Mouse (Mus musculus): ENCODE measurements around the gene Proser1. TPM values are rescaled to one million over a fixed set of nuclear protein-coding genes. Genes with fewer than 3 reads are reported as not detected.

Proser1 gene
- polyA plus RNA-seq, 1 experiment: 7.0 TPM

DNA sequence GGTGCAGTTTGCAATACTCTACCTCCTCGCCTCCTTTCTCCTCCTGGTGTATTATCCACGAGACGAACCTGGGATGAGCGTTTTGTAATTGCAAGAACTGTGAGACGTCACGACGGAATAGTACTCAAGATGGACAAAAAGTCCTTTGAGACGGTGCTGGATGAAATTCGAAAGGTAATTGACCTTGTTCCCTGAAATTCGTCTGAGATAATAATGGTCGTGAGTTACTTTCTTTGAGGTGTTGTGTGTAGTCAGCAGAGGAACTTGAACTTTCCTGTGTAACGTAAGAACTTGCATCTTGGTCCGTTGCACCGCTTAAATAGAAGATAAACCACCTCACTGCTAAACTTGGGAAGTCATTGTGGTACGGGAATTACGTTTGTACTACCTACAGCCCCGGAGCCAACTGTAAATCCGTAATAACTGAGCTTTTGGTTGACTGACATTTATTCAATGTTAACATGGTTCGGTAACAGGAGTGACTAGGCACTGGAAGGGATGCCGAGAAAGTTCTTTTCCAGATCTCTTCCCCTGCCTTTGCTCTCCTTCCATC lies 756 bp downstream of the Proser1 start:
- Histone ChIP-seq H3K36me3 (ENCODE audit: control insufficient read depth, insufficient read depth, low read length) (no peaks in the 10 kb centered on the region), H3K27me3 (ENCODE audit: control insufficient read depth, insufficient read depth, low read length) (no peaks in the 10 kb centered on the region), H3K4me1 (ENCODE audit: control insufficient read depth, insufficient read depth, low read length) (peaks cover 11% of the 10 kb centered on the region), H3K27ac (ENCODE audit: control insufficient read depth, insufficient read depth, low read depth, low read length) (peak overlapping the region; percentile 81), H3K4me3 (ENCODE audit: control insufficient read depth, low read depth, low read length) (peak overlapping the region; percentile 98)
- no peak for TF ChIP-seq CTCF (IDR thresholded peaks at IDR 0.05; ENCODE audit: control insufficient read depth, insufficient read depth, insufficient replicate concordance, low read depth, low read length)
- TF ChIP-seq POLR2A (IDR thresholded peaks at IDR 0.05; ENCODE audit: control insufficient read depth, low read depth, low read length): no peak

DNA sequence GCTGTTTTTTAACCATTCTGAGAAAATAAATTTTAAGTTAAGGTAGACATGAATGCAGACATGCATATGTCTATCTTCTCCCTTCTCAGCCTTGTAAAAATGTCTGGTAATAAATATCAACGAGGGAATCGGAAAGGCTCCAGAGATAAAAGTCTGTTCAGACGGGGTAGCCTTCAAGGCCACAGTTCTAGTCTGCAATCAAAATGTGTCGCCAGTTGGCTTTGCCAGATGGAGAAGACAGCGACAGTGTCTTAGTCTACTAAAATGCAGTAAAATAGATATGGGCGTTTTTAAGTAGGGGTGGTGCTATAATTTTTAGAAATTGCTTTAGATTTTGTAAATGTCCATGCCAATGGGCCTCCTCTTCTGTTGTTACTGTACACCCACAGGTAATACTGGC lies 1.9 kb downstream of the Proser1 start:
- no peak overlapping the region for H3K4me3 ChIP-seq (ENCODE audit: control insufficient read depth, low read depth, low read length)
- H3K27me3 ChIP-seq (ENCODE audit: control insufficient read depth, insufficient read depth, low read length): no peaks in the 10 kb centered on the region
- no peaks in the 10 kb centered on the region for H3K36me3 ChIP-seq (ENCODE audit: control insufficient read depth, insufficient read depth, low read length)
- TF ChIP-seq CTCF (IDR thresholded peaks at IDR 0.05; ENCODE audit: control insufficient read depth, insufficient read depth, insufficient replicate concordance, low read depth, low read length) (no peak), POLR2A (IDR thresholded peaks at IDR 0.05; ENCODE audit: control insufficient read depth, low read depth, low read length) (no peak)
- H3K4me1 ChIP-seq (ENCODE audit: control insufficient read depth, insufficient read depth, low read length): peaks cover 11% of the 10 kb centered on the region
- H3K27ac ChIP-seq (ENCODE audit: control insufficient read depth, insufficient read depth, low read depth, low read length): no peak overlapping the region

GRCm38 (mm10) chr3:53466481-53466880 lies 3.0 kb downstream of the Proser1 start:
- Histone ChIP-seq H3K27ac (ENCODE audit: control insufficient read depth, insufficient read depth, low read depth, low read length) (no peak overlapping the region), H3K27me3 (ENCODE audit: control insufficient read depth, insufficient read depth, low read length) (no peaks in the 10 kb centered on the region), H3K4me3 (ENCODE audit: control insufficient read depth, low read depth, low read length) (no peak overlapping the region), H3K4me1 (ENCODE audit: control insufficient read depth, insufficient read depth, low read length) (peaks cover 11% of the 10 kb centered on the region), H3K36me3 (ENCODE audit: control insufficient read depth, insufficient read depth, low read length) (no peaks in the 10 kb centered on the region)
- TF ChIP-seq CTCF (IDR thresholded peaks at IDR 0.05; ENCODE audit: control insufficient read depth, insufficient read depth, insufficient replicate concordance, low read depth, low read length) (no peak), POLR2A (IDR thresholded peaks at IDR 0.05; ENCODE audit: control insufficient read depth, low read depth, low read length) (no peak)

- Histone ChIP-seq H3K27me3 (ENCODE audit: control insufficient read depth, insufficient read depth, low read length) (no peaks in the 10 kb centered on the region), H3K4me3 (ENCODE audit: control insufficient read depth, low read depth, low read length) (no peak overlapping the region), H3K36me3 (ENCODE audit: control insufficient read depth, insufficient read depth, low read length) (no peaks in the 10 kb centered on the region), H3K27ac (ENCODE audit: control insufficient read depth, insufficient read depth, low read depth, low read length) (no peak overlapping the region), H3K4me1 (ENCODE audit: control insufficient read depth, insufficient read depth, low read length) (peaks cover 11% of the 10 kb centered on the region)
- TF ChIP-seq CTCF (IDR thresholded peaks at IDR 0.05; ENCODE audit: control insufficient read depth, insufficient read depth, insufficient replicate concordance, low read depth, low read length) (no peak), POLR2A (IDR thresholded peaks at IDR 0.05; ENCODE audit: control insufficient read depth, low read depth, low read length) (no peak)
Measured at GRCm38 (mm10) chr3:53467356-53467755, 3.9 kb downstream of the Proser1 start.

- TF ChIP-seq CTCF (IDR thresholded peaks at IDR 0.05; ENCODE audit: control insufficient read depth, insufficient read depth, insufficient replicate concordance, low read depth, low read length): no peak
- no peak for TF ChIP-seq POLR2A (IDR thresholded peaks at IDR 0.05; ENCODE audit: control insufficient read depth, low read depth, low read length)
- Histone ChIP-seq H3K36me3 (ENCODE audit: control insufficient read depth, insufficient read depth, low read length) (no peaks in the 10 kb centered on the region; the same call in 1 of the 2 replicates), H3K27me3 (ENCODE audit: control insufficient read depth, insufficient read depth, low read length) (no peaks in the 10 kb centered on the region), H3K4me1 (ENCODE audit: control insufficient read depth, insufficient read depth, low read length) (peaks cover 6% of the 10 kb centered on the region), H3K27ac (ENCODE audit: control insufficient read depth, insufficient read depth, low read depth, low read length) (no peak overlapping the region), H3K4me3 (ENCODE audit: control insufficient read depth, low read depth, low read length) (no peak overlapping the region)
Measured at GRCm38 (mm10) chr3:53469650-53470049, 6.2 kb downstream of the Proser1 start.

GRCm38 (mm10) chr3:53472061-53472460 lies 8.6 kb downstream of the Proser1 start:
- TF ChIP-seq CTCF (IDR thresholded peaks at IDR 0.05; ENCODE audit: control insufficient read depth, insufficient read depth, insufficient replicate concordance, low read depth, low read length) (no peak), POLR2A (IDR thresholded peaks at IDR 0.05; ENCODE audit: control insufficient read depth, low read depth, low read length) (no peak)
- peaks cover 2% of the 10 kb centered on the region; the same call in 1 of the 2 replicates for H3K36me3 ChIP-seq (ENCODE audit: control insufficient read depth, insufficient read depth, low read length)
- H3K4me1 ChIP-seq (ENCODE audit: control insufficient read depth, insufficient read depth, low read length): peaks cover 2% of the 10 kb centered on the region; the same call in 1 of the 2 replicates
- no peak overlapping the region for H3K27ac ChIP-seq (ENCODE audit: control insufficient read depth, insufficient read depth, low read depth, low read length)
- H3K4me3 ChIP-seq (ENCODE audit: control insufficient read depth, low read depth, low read length): no peak overlapping the region
- no peaks in the 10 kb centered on the region for H3K27me3 ChIP-seq (ENCODE audit: control insufficient read depth, insufficient read depth, low read length)

DNA sequence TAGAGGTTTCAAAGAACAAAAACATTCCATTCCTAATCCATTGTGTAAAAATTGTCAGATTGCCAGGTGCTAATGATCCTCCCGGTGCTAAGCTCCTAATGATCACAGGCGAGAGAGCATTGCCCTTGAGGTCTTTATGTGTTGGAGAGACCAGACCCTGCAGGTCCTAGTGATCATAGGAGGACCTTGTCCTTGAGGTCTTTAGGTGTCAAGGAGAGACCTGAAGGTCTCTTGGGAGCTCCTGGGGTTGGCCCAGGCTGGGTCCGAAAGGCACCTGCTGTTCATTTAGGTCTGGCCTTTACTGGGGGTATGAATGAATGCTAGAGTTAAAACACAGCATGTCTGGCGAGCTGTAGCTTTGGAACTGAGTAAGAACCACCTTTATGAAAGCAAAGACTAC lies 10.7 kb downstream of the Proser1 start:
- Histone ChIP-seq H3K36me3 (ENCODE audit: control insufficient read depth, insufficient read depth, low read length) (peaks cover 2% of the 10 kb centered on the region; the same call in 1 of the 2 replicates), H3K27ac (ENCODE audit: control insufficient read depth, insufficient read depth, low read depth, low read length) (no peak overlapping the region), H3K4me3 (ENCODE audit: control insufficient read depth, low read depth, low read length) (no peak overlapping the region), H3K27me3 (ENCODE audit: control insufficient read depth, insufficient read depth, low read length) (no peaks in the 10 kb centered on the region), H3K4me1 (ENCODE audit: control insufficient read depth, insufficient read depth, low read length) (peaks cover 10% of the 10 kb centered on the region; the same call in 1 of the 2 replicates)
- TF ChIP-seq CTCF (IDR thresholded peaks at IDR 0.05; ENCODE audit: control insufficient read depth, insufficient read depth, insufficient replicate concordance, low read depth, low read length): no peak
- no peak for TF ChIP-seq POLR2A (IDR thresholded peaks at IDR 0.05; ENCODE audit: control insufficient read depth, low read depth, low read length)
